Mouse (Mus musculus) gastrocnemius, adult 18-20 months (tissue): ENCODE results near the gene Hoxc10. TPM values are rescaled to one million over a fixed set of nuclear protein-coding genes. Genes with fewer than 3 reads are reported as not detected.

Experiments
- DNase-seq: peaks from one replicate; pipeline ENCODE4 v3.0.0; 2021; ENCODE audit warnings: low spot score
- microRNA-seq: library from miRNA; unstranded; fragments of <30 nt; microRNA quantifications from one replicate; pipeline ENCODE4 v1.2.0, GENCODE M21; 2021
- total RNA-seq, 2 experiments: library from RNA; stranded (reverse); gene quantifications; 2 replicates each; pipeline ENCODE4 v1.2.3; 2021

Gene Hoxc10
- total RNA-seq, 2 experiments from 2014 or later = 78.5 to 88.0 TPM

DNA sequence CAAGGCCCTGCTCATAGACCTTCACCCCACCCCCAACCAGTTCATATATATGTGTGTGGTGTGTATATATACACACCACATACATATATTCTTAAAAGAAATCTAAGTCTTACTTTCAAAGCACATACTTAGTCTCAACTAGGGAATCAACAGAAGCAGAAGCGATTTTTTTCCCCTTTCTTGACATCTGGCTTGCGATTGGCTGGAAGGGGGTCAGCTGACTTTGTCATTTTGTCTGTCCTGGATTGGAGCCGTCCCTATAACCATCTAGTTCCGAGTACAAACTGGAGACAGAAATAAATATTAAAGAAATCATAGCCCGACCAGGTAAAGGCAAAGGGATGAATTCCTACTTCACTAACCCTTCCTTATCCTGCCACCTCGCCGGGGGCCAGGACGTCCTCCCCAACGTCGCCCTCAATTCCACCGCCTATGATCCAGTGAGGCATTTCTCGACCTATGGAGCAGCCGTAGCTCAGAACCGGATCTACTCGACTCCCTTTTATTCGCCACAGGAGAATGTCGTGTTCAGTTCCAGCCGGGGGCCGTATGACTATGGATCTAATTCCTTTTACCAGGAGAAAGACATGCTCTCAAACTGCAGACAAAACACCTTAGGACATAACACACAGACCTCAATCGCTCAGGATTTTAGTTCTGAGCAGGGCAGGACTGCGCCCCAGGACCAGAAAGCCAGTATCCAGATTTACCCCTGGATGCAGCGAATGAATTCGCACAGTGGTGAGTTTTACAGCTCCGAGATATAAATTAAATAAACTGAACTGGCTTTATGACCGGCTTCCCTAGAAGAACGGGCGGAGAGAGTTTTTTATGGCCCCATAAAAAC lies 42.9 kb downstream of the Hoxc10 start:
- DNase-seq = no peak

DNA sequence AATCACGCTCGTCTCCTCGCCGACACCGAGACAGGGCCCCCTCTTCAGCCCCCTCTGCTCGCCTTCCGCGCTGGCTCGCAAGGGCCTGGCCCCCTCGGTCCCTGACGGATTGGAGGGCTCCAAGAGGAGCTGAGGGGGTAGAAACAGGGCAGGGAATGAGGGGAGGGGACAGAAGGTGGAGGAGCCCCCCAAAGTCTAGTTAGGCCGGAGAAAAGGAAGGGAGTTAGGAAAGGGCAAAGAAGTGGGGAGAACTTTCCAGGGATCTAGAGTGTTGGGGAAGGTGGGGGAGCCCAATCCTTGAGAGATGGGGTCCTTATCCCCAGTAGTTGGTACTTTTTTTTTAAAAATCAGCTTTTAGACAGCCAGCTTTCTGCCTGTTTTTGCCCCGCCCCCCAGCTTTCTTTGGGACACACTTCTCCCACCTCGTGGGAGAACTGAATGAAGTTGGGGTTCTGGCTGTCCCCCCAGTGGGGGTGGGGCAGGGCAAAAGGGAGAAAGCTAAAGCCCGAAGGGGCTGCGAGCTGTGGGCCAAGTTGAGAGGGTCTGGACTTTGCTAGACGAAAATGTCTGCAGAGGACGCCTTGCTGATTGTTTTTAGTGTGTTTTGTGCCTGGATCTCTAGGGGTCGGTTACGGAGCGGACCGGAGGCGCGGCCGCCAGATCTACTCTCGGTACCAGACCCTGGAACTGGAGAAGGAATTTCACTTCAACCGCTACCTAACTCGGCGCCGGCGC lies 43.7 kb downstream of the Hoxc10 start:
- no peak for DNase-seq

DNA sequence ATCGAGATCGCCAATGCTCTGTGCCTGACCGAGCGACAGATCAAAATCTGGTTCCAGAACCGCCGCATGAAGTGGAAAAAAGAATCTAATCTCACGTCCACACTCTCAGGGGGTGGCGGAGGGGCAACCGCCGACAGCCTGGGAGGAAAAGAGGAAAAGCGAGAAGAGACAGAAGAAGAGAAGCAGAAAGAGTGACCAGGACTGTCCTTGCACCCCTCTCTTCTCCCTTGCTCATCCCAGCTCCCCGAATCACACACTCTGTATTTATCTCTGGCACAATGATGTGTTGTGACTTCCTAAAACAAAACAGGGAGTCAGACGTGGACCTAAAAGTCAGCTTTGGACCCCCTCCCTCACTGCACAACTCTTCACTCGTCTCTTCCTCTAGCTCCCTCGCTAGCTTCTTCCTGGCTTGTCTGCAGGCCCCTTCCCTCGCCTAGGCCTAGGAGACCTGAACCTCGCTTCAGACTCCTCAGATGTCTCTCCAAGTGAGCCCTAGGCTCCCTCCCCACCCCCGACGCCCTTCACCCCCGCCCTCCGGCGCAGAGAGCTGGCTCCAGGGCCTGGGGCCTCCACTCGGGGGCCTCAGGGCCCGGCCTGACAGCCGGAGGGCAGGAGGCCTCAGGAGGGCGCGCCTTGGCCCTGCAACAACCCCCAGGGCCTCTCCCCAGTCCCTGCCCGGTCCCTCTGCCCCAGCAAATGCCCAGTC lies 44.4 kb downstream of the Hoxc10 start:
- no peak for DNase-seq

DNA sequence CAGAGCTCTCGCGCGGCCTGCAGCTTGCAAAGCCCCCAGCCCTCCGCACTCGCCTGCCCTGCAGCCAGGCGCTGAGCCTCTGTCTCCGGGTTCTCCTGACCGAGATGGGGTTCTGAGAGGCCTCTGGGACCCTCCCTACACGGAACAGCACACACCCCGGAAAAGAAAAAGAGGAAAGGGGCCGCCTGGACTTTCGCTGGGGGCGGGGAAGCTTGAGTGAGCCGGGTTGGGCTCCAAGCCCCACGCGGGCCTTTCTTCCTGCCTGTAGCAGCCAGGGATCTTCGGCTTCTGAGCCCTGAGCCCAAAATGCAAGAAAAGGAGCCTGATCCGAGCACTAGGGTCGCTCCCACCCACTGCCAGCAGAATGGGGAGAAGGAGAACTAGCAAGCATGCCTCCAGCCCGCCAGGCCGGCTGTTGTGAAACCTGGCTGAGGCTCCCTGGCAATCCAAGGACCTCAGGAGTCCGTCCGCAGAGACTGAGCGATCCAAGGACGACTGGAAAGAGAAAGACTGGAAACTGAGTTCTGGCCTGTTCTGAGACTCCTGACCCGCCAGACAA lies 45.4 kb downstream of the Hoxc10 start:
- no peak for DNase-seq

DNA sequence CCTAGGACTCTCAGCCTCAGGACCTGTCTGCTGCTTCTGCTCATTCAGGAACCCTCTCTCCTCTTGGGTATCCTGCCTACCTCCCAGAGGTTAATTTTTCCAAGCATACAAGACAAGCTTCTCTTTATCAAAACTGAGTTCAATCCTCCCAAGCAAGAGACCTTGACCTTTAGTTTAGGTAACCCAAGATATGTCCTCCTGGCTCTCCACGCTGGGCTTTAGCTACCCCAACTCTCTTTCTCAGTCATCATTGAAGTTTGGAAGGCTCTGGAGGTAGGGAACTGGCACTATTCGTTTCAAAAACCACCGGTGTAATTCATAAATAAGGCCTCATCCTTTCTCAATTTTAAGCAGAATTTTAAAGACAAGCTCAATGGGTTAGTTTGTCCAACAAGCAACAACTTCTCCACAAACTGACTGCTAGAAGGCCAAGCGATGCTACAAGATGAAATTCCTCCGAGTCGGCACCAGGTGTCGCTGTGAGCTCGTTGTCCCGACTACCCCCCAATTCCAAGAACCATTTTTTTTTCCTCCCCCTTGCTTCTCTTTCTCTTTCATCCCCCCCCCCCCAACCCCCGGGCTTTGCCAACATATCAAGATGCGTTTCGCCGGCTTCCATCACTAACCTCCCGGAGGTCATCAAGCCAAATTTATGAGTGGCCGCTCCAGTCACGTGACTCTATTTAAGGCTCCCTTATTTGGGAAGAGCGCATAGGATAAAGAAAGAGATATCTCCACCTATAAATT lies 46.8 kb downstream of the Hoxc10 start:
- peak; percentile 50 for DNase-seq

DNA sequence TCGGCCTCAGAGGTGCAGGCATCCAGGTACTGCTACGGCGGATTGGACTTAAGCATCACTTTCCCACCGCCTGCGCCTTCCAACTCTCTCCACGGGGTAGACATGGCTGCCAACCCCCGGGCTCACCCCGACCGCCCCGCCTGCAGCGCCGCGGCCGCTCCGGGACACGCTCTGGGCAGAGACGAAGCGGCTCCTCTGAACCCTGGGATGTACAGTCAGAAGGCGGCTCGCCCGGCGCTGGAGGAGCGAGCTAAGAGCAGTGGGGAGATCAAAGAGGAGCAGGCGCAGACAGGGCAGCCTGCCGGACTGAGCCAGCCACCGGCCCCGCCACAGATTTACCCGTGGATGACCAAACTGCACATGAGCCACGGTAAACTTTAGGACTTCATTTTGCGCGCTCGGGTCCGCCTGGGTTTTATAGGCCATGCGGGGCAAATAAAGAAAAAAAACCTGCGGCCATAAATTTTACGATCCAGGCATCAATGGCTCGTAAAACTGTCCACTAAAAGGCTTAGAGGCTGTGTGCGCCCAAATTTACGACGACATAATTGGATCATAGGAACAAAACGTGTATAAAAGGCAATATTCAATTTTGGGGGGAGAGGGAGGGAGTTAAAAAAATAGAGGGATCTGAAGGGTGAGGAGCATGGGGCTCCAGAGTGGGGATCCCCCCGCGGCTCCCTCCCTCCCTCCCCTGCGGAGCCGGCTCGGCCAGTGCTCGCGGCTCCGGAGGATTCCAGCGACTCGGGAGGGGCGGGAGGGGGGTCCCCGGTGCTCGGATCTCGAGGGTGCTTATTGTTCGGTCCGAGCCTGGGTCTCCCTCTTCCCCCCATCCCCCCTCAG lies 47.8 kb downstream of the Hoxc10 start:
- DNase-seq = peak; percentile 60

DNA sequence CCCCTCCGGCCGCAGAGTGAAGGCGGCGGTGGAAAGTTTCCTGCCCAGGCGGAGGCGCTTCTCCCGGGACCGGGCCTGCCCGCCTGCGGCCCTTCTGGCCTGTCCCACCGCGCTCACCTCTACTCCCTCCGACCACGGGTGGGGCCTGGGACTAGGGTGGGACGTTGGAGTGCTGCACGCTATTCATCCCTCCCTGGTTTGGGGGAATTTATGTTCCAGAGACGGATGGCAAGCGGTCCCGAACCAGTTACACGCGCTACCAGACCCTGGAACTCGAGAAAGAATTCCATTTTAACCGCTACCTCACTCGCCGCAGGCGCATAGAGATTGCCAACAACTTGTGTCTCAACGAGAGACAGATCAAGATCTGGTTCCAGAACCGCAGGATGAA lies 48.4 kb downstream of the Hoxc10 start:
- DNase-seq = no peak

DNA sequence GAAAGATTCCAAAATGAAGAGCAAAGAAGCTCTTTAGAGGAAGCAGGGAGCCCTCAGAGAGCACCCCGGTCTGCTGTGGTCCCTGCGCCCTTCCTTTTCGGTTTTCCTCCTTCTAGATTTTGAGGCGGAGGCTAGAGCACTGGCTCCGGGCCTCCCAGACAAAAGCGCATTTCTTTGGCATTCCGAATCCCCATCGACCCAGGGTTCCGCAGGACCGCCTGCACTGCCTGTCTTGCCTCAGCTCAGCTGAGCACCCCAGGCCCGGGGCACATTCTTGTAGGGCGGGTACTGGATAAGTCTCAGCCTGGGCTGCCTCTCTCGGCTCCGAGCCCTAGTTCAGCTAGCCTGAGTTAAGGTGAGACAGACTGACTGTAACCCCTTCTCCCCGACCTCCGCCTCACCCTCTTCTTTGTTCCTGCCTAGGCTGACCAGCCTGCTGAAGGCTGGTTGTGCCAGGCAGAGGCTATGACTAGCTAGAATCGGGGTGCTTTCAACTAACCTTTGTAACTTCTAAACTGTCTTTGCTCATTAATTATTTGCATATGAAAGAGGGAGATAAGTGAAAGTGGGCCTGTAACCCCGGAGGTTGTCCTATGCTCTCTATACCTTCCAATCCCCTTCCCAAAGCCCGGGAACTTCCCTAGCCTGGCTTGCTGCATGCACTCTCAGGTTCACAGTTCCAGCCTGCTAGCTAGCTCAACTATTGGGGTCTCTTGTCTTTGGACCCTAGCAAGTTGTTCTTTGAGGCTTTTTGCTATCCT lies 49.0 kb downstream of the Hoxc10 start:
- DNase-seq = no peak

DNA sequence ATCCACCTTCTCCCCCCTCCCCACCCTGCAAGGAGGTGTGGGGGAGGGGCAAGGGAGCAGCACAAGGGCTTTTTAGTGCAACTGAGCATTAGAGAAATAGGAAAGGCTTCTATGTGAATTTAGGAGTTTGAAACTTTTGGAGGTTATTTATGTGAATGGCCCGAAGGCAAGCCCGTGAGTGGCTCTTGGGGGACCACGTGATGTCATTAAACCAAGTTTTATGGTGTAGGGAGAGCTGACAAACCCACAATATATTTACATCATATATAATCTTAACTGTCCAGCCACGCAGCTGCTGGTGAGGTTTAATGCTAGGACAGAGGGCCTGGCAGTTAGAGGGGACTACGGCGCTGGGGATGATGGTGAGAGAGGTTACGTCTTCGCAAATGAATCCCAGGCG lies 52.0 kb downstream of the Hoxc10 start, which contains the start of gene Hoxc4:
Hoxc4 (plus strand) TSS at position 299 of the 400 bp plus-strand sequence.
- DNase-seq = no peak

DNA sequence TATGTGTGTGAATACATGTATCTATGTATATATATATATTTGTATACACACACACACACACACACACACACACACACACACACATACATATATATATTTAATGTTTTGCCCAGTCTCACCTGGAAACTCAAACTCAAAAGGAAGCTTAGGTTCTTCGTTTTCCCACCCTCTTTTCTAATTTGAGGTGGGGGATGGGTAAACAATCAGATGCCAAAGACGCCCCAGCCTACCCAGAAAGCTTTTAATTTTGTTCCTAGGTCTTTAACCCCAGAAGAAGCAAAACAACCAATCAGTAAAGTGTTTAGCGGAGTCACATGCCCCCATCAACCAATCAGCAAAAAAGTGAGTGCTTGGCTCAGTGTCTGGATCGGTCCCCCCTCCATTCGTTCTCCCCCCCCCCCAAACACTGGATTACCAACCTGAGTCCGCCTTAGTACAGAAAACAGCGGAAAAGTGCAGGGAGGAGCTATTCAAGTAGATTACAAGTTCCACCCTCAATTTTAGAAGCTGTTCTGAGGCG lies 54.4 kb downstream of the Hoxc10 start:
- no peak for DNase-seq

Small RNA genes lying within 50 kb of the gene (microRNA-seq; reads per million reads assigned to microRNA genes)
- gene Mir196a-2 (5,121 reads per million, percentile 91 among the genes with 10 or more reads in this experiment), gene Mir615 (1,572 reads per million, percentile 87 among the genes with 10 or more reads in this experiment)

Other genes with a start within 250 kb of the Hoxc10 start
- 10 to 100 TPM; 72.7 to 73.2 TPM for gene Calcoco1, start 244.6 kb upstream of the Hoxc10 start, total RNA-seq
- not detected for gene Hoxc13, start 45.7 kb upstream of the Hoxc10 start, total RNA-seq
- gene Hoxc12, start 30.0 kb upstream of the Hoxc10 start, total RNA-seq = not detected
- gene Hoxc11, start 12.4 kb upstream of the Hoxc10 start, total RNA-seq = 1 to 10 TPM; 6.7 to 8.3 TPM
- gene Hoxc5, start 647 bp downstream of the Hoxc10 start, total RNA-seq = 1 to 10 TPM; 1.5 to 2.1 TPM
- 1 to 10 TPM; 6.8 to 7.4 TPM for gene Hoxc9, start 9.6 kb downstream of the Hoxc10 start, total RNA-seq
- gene Hoxc8, start 23.8 kb downstream of the Hoxc10 start, total RNA-seq = 1 to 10 TPM; 1.3 to 1.9 TPM
- 1 to 10 TPM; 5.3 to 5.8 TPM for gene Hoxc6, start 31.5 kb downstream of the Hoxc10 start, total RNA-seq
- gene Hoxc4, start 52.1 kb downstream of the Hoxc10 start, total RNA-seq = 1 to 10 TPM; 3.8 to 5.3 TPM
- gene Smug1, start 200.3 kb downstream of the Hoxc10 start, total RNA-seq = 10 to 100 TPM in 1 of 2 experiments, 1 to 10 TPM in 1; 9.4 to 11.3 TPM